Mouse (Mus musculus) ovary, postnatal 14 days (tissue): ENCODE results near the gene Pga5.

Source experiments
- DNase-seq: peaks from one replicate; pipeline ENCODE4 v3.0.0; 2022; ENCODE audit warnings: low spot score

Gene Pga5

DNA sequence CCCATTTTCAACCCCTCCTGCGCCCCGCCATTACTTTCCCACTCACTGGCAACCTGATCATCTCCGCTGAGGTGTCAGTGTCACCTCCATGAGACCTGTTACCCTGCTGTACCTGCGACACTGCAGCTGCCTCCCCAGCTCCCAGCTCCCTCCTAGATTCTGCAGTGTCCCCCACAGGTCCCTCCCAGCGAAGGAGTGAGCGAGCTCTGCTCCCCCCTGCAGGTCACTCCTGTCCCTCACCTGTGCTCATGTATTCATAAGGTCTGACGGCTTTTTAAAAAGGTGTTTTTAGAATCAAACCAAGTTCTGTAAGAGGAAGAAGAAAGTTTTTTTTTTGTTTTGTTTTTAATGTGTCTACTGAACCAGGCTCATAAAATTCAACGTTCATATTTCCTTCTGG lies 24.3 kb upstream of the Pga5 start:
- DNase-seq = no peak

GRCm38 (mm10) chr19:10701013-10701726 lies 23.3 kb upstream of the Pga5 start:
- DNase-seq = no peak

GRCm38 (mm10) chr19:10699851-10700250 lies 22.0 kb upstream of the Pga5 start:
- DNase-seq = no peak

- DNase-seq = no peak
Measured at GRCm38 (mm10) chr19:10698131-10698991, 20.5 kb upstream of the Pga5 start.

DNA sequence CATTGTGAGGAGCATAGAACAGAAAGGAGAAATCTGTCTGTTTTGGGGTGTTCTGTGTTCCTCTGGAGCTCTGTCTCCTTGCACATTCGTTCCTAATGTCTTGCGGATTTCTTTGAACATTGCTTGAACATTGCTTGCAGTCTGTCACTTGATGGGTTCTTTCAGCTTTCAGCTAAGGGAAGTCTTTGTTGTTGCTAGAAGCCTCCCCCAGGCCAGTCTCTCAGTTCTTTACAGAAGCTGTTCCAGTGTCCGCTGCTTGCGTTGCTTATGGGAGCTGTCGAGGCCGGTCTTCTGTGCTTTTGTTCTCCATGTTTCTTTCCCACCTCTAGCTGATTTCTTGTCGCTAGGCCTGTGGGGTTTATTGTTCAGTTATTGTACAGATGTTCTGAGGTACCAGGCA lies 17.9 kb upstream of the Pga5 start:
- DNase-seq = no peak

DNA sequence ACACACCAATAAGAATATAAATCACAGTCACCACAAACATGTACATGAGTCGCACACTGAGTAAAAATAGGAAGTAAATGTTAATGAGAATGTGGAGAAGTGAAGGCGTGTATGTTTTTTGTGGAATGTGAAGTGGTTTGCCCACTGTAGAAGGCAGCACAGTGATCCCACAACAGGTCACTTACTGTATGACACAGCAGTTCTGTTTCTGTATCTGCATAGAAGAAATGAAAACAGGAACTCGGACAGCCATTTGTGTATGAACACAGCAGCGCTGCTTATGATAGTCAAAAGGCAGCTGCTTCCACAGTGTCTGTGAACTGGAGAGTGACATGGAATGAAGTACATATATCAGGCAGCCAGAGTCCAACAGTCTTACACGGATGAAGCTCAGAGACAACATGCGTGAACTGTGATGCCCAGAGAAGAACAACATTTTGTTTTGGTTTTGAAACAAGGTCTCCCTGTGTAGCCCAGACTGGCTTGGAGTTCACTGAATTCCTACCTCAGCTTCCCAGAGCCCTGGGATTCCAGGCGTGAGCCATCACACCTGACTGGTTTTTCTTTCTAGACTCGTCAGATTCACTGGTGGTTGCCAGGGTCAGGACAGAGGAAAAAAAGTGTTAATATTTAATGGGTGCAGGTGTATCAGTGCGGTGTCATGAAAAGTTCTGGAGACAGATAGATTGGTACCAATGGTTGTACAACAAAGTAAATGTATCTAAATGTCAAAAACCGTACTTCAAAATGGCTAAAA lies 16.2 kb upstream of the Pga5 start:
- no peak for DNase-seq

GRCm38 (mm10) chr19:10692361-10692760 lies 14.5 kb upstream of the Pga5 start:
- no peak for DNase-seq

DNA sequence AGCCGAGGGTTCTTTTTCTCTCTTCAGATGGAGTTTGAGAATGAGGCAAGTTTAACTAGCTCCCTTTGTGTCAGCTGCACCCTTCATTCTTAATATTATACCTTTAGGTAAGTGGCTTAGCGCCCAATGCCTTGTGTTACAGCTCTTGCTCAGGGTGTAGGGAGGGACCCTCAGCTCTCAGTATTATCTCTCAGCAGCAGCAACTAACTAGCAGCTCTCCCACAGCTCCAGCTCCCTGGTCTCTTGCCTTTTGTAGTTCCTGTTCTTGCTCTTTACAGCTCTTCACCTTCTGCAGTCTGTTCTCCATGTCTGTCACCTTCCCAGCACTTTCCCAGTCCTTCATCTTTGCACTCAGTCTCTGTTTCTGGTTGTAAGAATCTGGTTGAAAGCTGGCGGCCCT lies 13.8 kb upstream of the Pga5 start:
- DNase-seq = no peak

- no peak for DNase-seq
Measured at GRCm38 (mm10) chr19:10691121-10691520, 13.2 kb upstream of the Pga5 start.

GRCm38 (mm10) chr19:10690336-10690735 lies 12.5 kb upstream of the Pga5 start:
- no peak for DNase-seq

DNA sequence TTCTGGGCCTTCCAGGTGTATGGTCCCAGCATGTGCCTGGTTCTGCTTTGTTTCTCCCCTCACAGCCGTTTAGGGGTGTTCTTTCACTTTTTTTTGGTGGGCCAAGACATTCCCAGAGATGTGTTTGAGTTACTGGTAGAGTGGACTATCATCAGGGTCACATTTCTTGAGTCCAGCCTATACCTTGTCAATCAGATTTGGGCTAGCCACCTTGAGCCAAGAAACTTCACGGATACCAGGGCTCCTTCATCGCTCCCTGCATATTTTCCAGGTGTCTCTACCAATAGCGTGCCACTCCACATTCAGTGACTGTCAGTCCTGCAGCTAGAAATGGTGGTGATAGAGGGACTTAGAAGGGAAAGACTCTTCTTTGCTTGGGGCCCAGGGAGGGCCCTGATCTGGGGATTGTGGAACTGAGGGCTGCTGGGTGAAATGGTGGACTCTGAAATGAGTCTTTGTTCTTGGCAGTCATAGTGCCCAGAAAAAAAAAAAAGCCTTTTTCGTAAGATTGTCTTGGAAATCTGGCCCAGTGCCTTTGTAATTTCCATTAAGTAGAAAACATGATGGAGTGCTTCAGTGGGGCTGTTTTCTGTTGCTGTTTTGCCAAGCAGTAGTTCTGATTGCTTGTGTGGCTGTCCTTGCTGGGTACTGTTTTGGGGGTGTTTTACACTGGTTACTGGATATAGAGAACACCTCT lies 11.7 kb upstream of the Pga5 start:
- DNase-seq = no peak

DNA sequence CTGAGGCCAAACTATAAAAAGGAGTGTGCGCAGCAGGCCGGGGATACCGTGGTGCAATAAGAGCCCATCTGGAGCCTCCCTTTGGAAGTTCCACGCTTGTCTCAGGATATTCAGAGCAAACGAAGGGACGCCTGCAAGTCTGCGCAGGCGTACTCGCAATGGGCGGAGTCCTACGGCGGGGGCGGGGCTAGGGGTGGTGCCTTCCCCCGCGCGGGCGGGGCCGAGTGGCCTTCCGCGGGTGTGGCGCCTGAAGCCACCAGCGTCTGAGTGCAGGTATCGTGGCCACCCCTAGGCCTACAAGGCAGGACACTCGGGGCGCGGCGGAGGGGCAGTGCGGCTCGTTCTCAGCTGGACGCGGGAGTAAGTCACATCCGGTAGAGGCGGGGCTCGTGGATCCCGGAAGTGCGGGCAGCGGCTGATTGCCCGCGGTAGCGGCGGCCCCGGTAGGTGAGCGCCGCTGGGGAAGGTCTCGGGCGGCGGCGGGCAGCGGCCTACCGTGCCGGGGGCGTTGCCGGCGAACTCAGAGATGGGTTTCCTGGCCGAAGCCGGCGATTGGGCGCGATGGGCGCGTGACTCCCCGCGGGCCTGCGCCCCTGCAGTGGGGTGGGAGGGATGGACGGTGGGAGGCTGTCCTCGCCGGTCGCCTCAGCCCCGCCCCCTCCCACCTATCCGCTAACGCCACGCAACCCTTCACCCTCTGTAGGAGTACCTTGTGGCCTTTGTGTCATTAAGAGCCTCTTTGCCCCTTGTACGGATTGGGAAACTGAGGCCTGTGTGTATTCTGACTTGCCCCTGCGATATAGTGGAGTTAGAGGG lies 10.9 kb upstream of the Pga5 start, which contains the start of gene Vps37c:
TSS of gene Vps37c (plus strand) at position 199 of the 816 bp plus-strand sequence.
- peak; percentile 95 for DNase-seq

GRCm38 (mm10) chr19:10685727-10686126 lies 7.9 kb upstream of the Pga5 start:
- no peak for DNase-seq

- DNase-seq = no peak
Measured at GRCm38 (mm10) chr19:10685081-10685480, 7.2 kb upstream of the Pga5 start.

DNA sequence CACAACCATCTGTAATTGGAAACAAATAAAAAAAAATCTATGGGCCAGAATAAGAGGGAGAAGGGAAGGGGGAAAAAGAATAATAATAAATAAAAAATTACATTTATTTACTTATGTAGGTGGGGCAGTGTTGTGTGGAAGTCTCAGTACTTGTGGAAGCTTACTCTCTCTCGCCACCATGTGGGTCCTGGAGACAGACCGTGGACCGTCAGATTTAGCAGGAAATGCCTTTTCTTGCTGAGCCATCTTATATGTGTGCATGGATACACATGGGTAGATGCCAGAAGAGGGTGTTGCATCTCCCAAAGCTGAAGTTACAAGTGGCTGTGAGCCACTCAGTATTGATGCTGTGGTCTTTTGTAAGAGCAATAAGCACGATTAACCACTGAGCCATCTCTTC lies 3.7 kb upstream of the Pga5 start:
- no peak for DNase-seq

- no peak for DNase-seq
Measured at GRCm38 (mm10) chr19:10678772-10679067, 849 bp upstream of the Pga5 start.

- DNase-seq = no peak
Measured at GRCm38 (mm10) chr19:10676656-10677055, 1.2 kb downstream of the Pga5 start.

GRCm38 (mm10) chr19:10673275-10673674 lies 4.6 kb downstream of the Pga5 start:
- no peak for DNase-seq

DNA sequence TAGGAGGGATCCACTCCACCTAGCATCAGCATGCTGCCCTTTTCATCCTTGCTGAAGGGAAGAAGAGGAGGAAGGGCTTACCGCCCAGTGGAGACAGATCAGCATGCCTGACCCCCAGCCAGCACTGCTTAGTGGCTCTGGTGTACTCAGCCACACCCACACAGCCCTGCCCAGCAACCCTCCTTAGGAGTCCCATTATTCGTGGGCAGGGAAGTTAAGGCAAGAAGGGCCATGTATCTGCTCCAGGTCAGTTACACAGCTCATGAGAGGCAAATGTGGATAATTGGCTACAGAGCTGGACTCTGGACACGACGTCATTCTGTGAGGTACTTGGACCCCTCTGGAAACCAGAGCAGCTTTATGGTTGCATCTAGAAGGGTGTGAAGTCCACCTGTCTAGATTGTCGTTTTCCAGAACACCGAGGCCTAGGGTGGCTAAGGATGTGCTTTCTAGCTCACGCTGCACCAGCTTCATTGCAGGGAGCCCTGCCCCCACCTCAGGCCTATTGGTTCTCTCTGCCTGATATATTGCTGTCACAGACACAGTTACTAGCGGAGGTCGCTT lies 5.9 kb downstream of the Pga5 start:
- DNase-seq = no peak

DNA sequence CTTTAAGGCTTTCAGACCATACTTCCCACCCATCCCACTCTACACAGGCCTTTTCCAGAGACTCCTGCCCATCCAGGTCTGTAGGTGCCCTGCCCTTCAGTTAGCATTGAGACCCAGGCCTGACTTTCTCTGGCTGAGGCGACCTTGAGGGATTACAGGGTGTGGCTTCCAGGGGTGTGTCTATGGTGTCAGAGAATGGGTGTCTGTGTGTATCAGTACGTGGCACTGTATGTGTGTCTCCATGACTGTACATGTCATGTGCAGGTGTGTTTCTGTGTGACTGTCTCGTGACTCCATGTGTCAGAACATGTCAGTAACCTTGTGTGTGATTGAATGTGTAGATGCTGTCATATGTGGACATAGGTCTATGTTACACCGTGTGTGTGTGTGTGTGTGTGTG lies 6.6 kb downstream of the Pga5 start:
- no peak for DNase-seq

- DNase-seq = peak; percentile 55
Measured at GRCm38 (mm10) chr19:10665499-10665898, 12.4 kb downstream of the Pga5 start.
